ENCODE assay signal across 28 mouse cellular contexts in the genomic region with DNA sequence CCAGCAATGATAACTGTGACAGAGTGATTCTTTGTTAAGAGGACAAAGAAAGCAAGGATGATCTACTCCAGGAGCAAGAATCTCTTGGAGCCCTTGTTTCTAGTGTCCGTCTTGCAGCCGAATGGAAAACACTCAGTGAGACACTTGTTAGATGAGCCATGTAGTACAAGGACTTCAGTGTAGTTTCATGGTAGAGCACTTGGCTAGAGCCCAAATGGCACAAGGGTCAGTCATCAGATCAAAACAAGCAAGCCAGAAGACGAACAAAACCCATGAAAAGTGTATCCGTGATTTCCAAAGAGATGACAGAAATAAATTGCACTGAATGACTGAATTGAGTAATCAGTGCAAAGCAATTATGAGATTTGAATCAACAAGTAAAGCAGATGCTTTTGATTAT. TPM values are rescaled to one million over a fixed set of nuclear protein-coding genes. Genes with fewer than 3 reads are reported as not detected.
A peak's percentile ranks its signal among the peaks of the same experiment; 100 is the strongest.
DNase-seq lines count a peak whose midpoint lies in the region; ATAC-seq and TF ChIP-seq lines count a peak whose summit lies in the region.
"Had no signal": no experiment of that assay in that cellular context is flagged by ENCODE, and none has a peak within 500 bp of the region (broad histone marks: within the 10 kb centered on the region; RNA-seq: fewer than 3 reads in every experiment).

No protein-coding gene starts in this region.

- DNase-seq in adrenal gland, adult (ENCODE audit: inconsistent age in 2 of 2, low spot score in 1 of 2) = peak; percentile 36 to 77
- no peak for DNase-seq in adrenal gland, postnatal 4 days (ENCODE audit: low spot score in 2 of 2)
- DNase-seq in adrenal gland, adult 2 months = peak; percentile 61
- DNase-seq in adrenal gland, postnatal 10 days = peak; percentile 27
- peak; percentile 8 for DNase-seq in adrenal gland, postnatal 25 days
- no peak for DNase-seq in lung, postnatal 0 days (ENCODE audit: low spot score)
- no peak for DNase-seq in right cerebral cortex, adult 18-20 months
- DNase-seq in spleen, postnatal 36 days (ENCODE audit: low spot score in 2 of 2) = no peak
- DNase-seq: B cell, adult 2 months; cerebellum, adult 11 months; cerebellum, adult 18-20 months; cerebellum, adult 8-10 months; cerebellum, adult 9-11 months; cerebellum, postnatal 14 days; cerebellum, postnatal 36 days; embryo, embryonic 11 days had no signal

- no peak overlapping the region for H3K9ac ChIP-seq in lung, postnatal 0 days (replicated peaks; ENCODE audit: low read depth)
- H3K9ac ChIP-seq: embryonic facial prominence, embryonic 13.5 days; embryonic facial prominence, embryonic 15.5 days; forebrain, embryonic 12.5 days had no signal

- H3K36me3 ChIP-seq in lung, postnatal 0 days (ENCODE audit: insufficient read depth, low read length) = no peaks in the 10 kb centered on the region
- H3K36me3 ChIP-seq: embryonic facial prominence, embryonic 13.5 days; embryonic facial prominence, embryonic 15.5 days; forebrain, embryonic 10.5 days; forebrain, embryonic 12.5 days; G1E had no signal

- no peak for ATAC-seq in lung, postnatal 0 days
- ATAC-seq: activated CD4-positive, CD25-positive, alpha-beta regulatory T cell, adult 4 months; CD4-positive, CD25-positive, alpha-beta regulatory T cell, adult 4 months; forebrain, embryonic 14.5 days; Patski had no signal

- no peaks in the 10 kb centered on the region for H3K27me3 ChIP-seq in lung, postnatal 0 days (replicated peaks; ENCODE audit: insufficient read depth, low read length)
- H3K27me3 ChIP-seq: CH12.LX; embryonic facial prominence, embryonic 13.5 days; embryonic facial prominence, embryonic 15.5 days; forebrain, embryonic 12.5 days had no signal

- TF ChIP-seq CTCF in lung, postnatal 0 days (IDR thresholded peaks at IDR 0.05) = no peak

- no peaks in the 10 kb centered on the region for H3K4me1 ChIP-seq in lung, postnatal 0 days (ENCODE audit: insufficient read depth, low read depth, low read length)
- H3K4me1 ChIP-seq: embryonic facial prominence, embryonic 15.5 days; forebrain, embryonic 10.5 days; forebrain, embryonic 12.5 days had no signal

- no peak overlapping the region for H3K4me3 ChIP-seq in lung, postnatal 0 days (ENCODE audit: low read depth, low read length)
- H3K4me3 ChIP-seq: embryonic facial prominence, embryonic 13.5 days; embryonic facial prominence, embryonic 15.5 days; erythroblast, embryonic 14.5 days; forebrain, embryonic 10.5 days; forebrain, embryonic 12.5 days had no signal

- no peaks in the 10 kb centered on the region for H3K9me3 ChIP-seq in lung, postnatal 0 days (ENCODE audit: low read length)
- H3K9me3 ChIP-seq: embryonic facial prominence, embryonic 13.5 days; embryonic facial prominence, embryonic 15.5 days; forebrain, embryonic 10.5 days; forebrain, embryonic 12.5 days; G1E had no signal

- WGBS in lung, postnatal 0 days = 77% methylated on average over 4 of the region's 4 CpGs

- H3K4me2 ChIP-seq in lung, postnatal 0 days (replicated peaks; ENCODE audit: low read depth, low read length) = no peak overlapping the region
- H3K4me2 ChIP-seq: embryonic facial prominence, embryonic 13.5 days; embryonic facial prominence, embryonic 15.5 days; forebrain, embryonic 12.5 days had no signal

- H3K27ac ChIP-seq in lung, postnatal 0 days (ENCODE audit: low read length) = no peak overlapping the region
- H3K27ac ChIP-seq: embryonic facial prominence, embryonic 13.5 days; embryonic facial prominence, embryonic 15.5 days; forebrain, embryonic 10.5 days; forebrain, embryonic 12.5 days had no signal

- TF ChIP-seq EP300 in lung, postnatal 0 days (IDR thresholded peaks at IDR 0.05) = no peak

RNA-seq across cellular contexts. Expression of gene Sdhaf3, which starts 25.0 kb away (rescaled TPM):
- total RNA-seq in adrenal gland, postnatal 4 days (2021) = 1 to 10 TPM; 5.1 to 5.9 TPM
- 1 to 10 TPM; 5.0 to 6.3 TPM for total RNA-seq in adrenal gland, adult 2 months (2021)
- polyA plus RNA-seq in adrenal gland, adult 2 months (2012; rRNA removed) = 0.17 and 0.18 TPM in 2 replicates
- 1 to 10 TPM; 5.2 to 6.0 TPM for total RNA-seq in adrenal gland, postnatal 10 days (2021)
- 6.4 and 6.8 TPM in 2 replicates for total RNA-seq in adrenal gland, postnatal 25 days (2021)
- 3.0 and 3.3 TPM in 2 replicates for polyA plus RNA-seq in lung, postnatal 0 days (2015; fragmentation: Nextera tagmentation; extraction: Ambion mirVana)

RNA-seq across cellular contexts. Expression of gene Dlx5, which starts 48.9 kb away (rescaled TPM):
- 1 to 10 TPM in 1 of 2 experiments, under 1 TPM in 1; 0.31 to 1.2 TPM for total RNA-seq in adrenal gland, postnatal 4 days (2021)
- under 1 TPM; 0.32 to 0.35 TPM for total RNA-seq in adrenal gland, adult 2 months (2021)
- 0.30 and 0.48 TPM in 2 replicates for polyA plus RNA-seq in adrenal gland, adult 2 months (2012; rRNA removed)
- 1 to 10 TPM in 1 of 2 experiments, under 1 TPM in 1; 0.76 to 1.2 TPM for total RNA-seq in adrenal gland, postnatal 10 days (2021)
- total RNA-seq in adrenal gland, postnatal 25 days (2021) = not detected in 2 replicates
- not detected in 2 replicates for polyA plus RNA-seq in lung, postnatal 0 days (2015; fragmentation: Nextera tagmentation; extraction: Ambion mirVana)
- total RNA-seq: CH12.LX; common myeloid progenitor, adult 5-6 weeks; G1E had no signal
- polyA plus RNA-seq: activated CD4-positive, CD25-positive, alpha-beta regulatory T cell, adult 4 months; CD4-positive, CD25-positive, alpha-beta regulatory T cell, adult 4 months; erythroblast, embryonic 14.5 days; G1E had no signal

Comparison
In these comparisons a context has a peak if more than half of its experiments do, and no peak if none do; other contexts are left out.
1. DNase-seq: peak in adrenal gland, adult (2 of 2), adrenal gland, adult 2 months (single experiment), adrenal gland, postnatal 10 days (single experiment) and adrenal gland, postnatal 25 days (single experiment); none in adrenal gland, postnatal 4 days (0 of 2), lung, postnatal 0 days (single experiment), right cerebral cortex, adult 18-20 months (single experiment) and spleen, postnatal 36 days (0 of 2).